Comparison of ENCODE assay signal across 9 mouse cellular contexts in genomic region chr11:69257807-69258206, GRCm38 (mm10). TPM values are rescaled to one million over a fixed set of nuclear protein-coding genes. Genes with fewer than 3 reads are reported as not detected.
A peak's percentile ranks its signal among the peaks of the same experiment; 100 is the strongest.
DNase-seq lines count a peak whose midpoint lies in the region; ATAC-seq lines count a peak whose summit lies in the region.
"Had no signal": no experiment of that assay in that cellular context is flagged by ENCODE, and none has a peak within 500 bp of the region (broad histone marks: within the 10 kb centered on the region; RNA-seq: fewer than 3 reads in every experiment).

No protein-coding gene starts in this region.

- no peak for ATAC-seq in hindbrain, embryonic 14.5 days (ENCODE audit: low FRiP score)
- no peak for ATAC-seq in hindbrain, embryonic 13.5 days (ENCODE audit: low FRiP score)
- no peak for ATAC-seq in forebrain, embryonic 11.5 days (replicated peaks; ENCODE audit: low FRiP score)

- no peak overlapping the region for H3K4me2 ChIP-seq in hindbrain, embryonic 14.5 days (replicated peaks)
- H3K4me2 ChIP-seq in hindbrain, embryonic 13.5 days, result no peak overlapping the region
- H3K4me2 ChIP-seq in forebrain, embryonic 11.5 days (ENCODE audit: low read depth, low read length, severe bottlenecking), result no peak overlapping the region

- no peaks in the 10 kb centered on the region for H3K27me3 ChIP-seq in hindbrain, embryonic 14.5 days (ENCODE audit: control insufficient read depth, insufficient read depth, low read length)
- H3K27me3 ChIP-seq in hindbrain, embryonic 13.5 days, result 0 out of 2 replicates have a peak, but pooled peaks cover 4% of the 10 kb centered on the region
- no peaks in the 10 kb centered on the region for H3K27me3 ChIP-seq in forebrain, embryonic 11.5 days (ENCODE audit: control insufficient read depth, insufficient read depth, low read length)

- peak; percentile 89 for DNase-seq in hindbrain, embryonic 14.5 days (ENCODE audit: low spot score)
- DNase-seq in A20 (ENCODE audit: low read depth, low spot score), result peak; percentile 78
- DNase-seq in NIH3T3 (ENCODE audit: low read depth), result peak; percentile 89
- DNase-seq in heart, postnatal 10 days, result peak; percentile 32 to 74
- DNase-seq in naive thymus-derived CD4-positive, alpha-beta T cell, adult 2 months (ENCODE audit: low read depth), result peak; percentile 87
- no peak for DNase-seq in forebrain, embryonic 11.5 days (ENCODE audit: low spot score)
- DNase-seq in right cerebral cortex, adult 18-20 months, result no peak

- no peaks in the 10 kb centered on the region for H3K4me1 ChIP-seq in hindbrain, embryonic 14.5 days (replicated peaks; ENCODE audit: control insufficient read depth, insufficient read depth, low read length)
- H3K4me1 ChIP-seq in hindbrain, embryonic 13.5 days (replicated peaks), result no peaks in the 10 kb centered on the region
- no peaks in the 10 kb centered on the region for H3K4me1 ChIP-seq in forebrain, embryonic 11.5 days (replicated peaks; ENCODE audit: control insufficient read depth, insufficient read depth, low read length)

- H3K27ac ChIP-seq in hindbrain, embryonic 14.5 days, result no peak overlapping the region; the same call in 1 of the 2 replicates
- no peak overlapping the region for H3K27ac ChIP-seq in hindbrain, embryonic 13.5 days
- no peak overlapping the region for H3K27ac ChIP-seq in forebrain, embryonic 11.5 days (ENCODE audit: low read depth, low read length)
- H3K27ac ChIP-seq: macrophage had no signal

- H3K9ac ChIP-seq in hindbrain, embryonic 14.5 days, result no peak overlapping the region
- H3K9ac ChIP-seq in hindbrain, embryonic 13.5 days, result no peak overlapping the region
- H3K9ac ChIP-seq in forebrain, embryonic 11.5 days (ENCODE audit: low read length), result no peak overlapping the region

- no peaks in the 10 kb centered on the region for H3K36me3 ChIP-seq in hindbrain, embryonic 14.5 days (replicated peaks; ENCODE audit: control insufficient read depth, insufficient read depth)
- no peaks in the 10 kb centered on the region for H3K36me3 ChIP-seq in hindbrain, embryonic 13.5 days
- H3K36me3 ChIP-seq in forebrain, embryonic 11.5 days (ENCODE audit: control insufficient read depth, insufficient read depth, low read length), result no peaks in the 10 kb centered on the region

- intact Hi-C loops in heart, postnatal 10 days (cut with DNase I), result no loop called here

- no peak overlapping the region for H3K4me3 ChIP-seq in hindbrain, embryonic 14.5 days (replicated peaks; ENCODE audit: low read length)
- H3K4me3 ChIP-seq in hindbrain, embryonic 13.5 days, result no peak overlapping the region
- H3K4me3 ChIP-seq in forebrain, embryonic 11.5 days (ENCODE audit: low read depth, low read length), result no peak overlapping the region

- no peaks in the 10 kb centered on the region for H3K9me3 ChIP-seq in hindbrain, embryonic 14.5 days (ENCODE audit: control insufficient read depth, low read length)
- no peaks in the 10 kb centered on the region for H3K9me3 ChIP-seq in hindbrain, embryonic 13.5 days
- no peaks in the 10 kb centered on the region for H3K9me3 ChIP-seq in forebrain, embryonic 11.5 days (ENCODE audit: control insufficient read depth, low read length)

- 51% methylated on average over 4 of the region's 4 CpGs for WGBS in hindbrain, embryonic 14.5 days
- 46% methylated on average over 4 of the region's 4 CpGs for WGBS in hindbrain, embryonic 13.5 days
- 46% methylated on average over 4 of the region's 4 CpGs for WGBS in forebrain, embryonic 11.5 days

RNA-seq across cellular contexts. Expression of gene Gucy2e, which starts 21.0 kb away (rescaled TPM):
- 0.29 and 0.34 TPM in 2 replicates for polyA plus RNA-seq in hindbrain, embryonic 14.5 days (2014; fragmentation: Nextera tagmentation; extraction: Ambion mirVana)
- polyA plus RNA-seq in hindbrain, embryonic 13.5 days (2015; fragmentation: Nextera tagmentation; extraction: Ambion mirVana), result 0.21 and 0.30 TPM in 2 replicates
- total RNA-seq in heart, postnatal 10 days (2021), result under 1 TPM; 0.41 to 0.60 TPM
- 0.05 and 0.07 TPM in 2 replicates for polyA plus RNA-seq in forebrain, embryonic 11.5 days (2014; fragmentation: Nextera tagmentation; extraction: Ambion mirVana)
- polyA plus RNA-seq: macrophage had no signal

Comparison
In these comparisons a context has a peak if more than half of its experiments do, and no peak if none do; other contexts are left out.
1. DNase-seq: peak in hindbrain, embryonic 14.5 days (single experiment), A20 (single experiment), NIH3T3 (single experiment), heart, postnatal 10 days (2 of 2) and naive thymus-derived CD4-positive, alpha-beta T cell, adult 2 months (single experiment); none in forebrain, embryonic 11.5 days (single experiment) and right cerebral cortex, adult 18-20 months (single experiment).